In genomic region chr2:30066046-30066901, GRCm38 (mm10) we compare ENCODE assay signal across 8 mouse cellular contexts. TPM values are rescaled to one million over a fixed set of nuclear protein-coding genes. Genes with fewer than 3 reads are reported as not detected.
DNase-seq lines count a peak whose midpoint lies in the region; ATAC-seq and TF ChIP-seq lines count a peak whose summit lies in the region.

No protein-coding gene starts in this region.

- WGBS in embryonic facial prominence, embryonic 11.5 days, result 0% methylated on average over 37 of the region's 101 CpGs
- WGBS in limb, embryonic 11.5 days, result under 1% methylated on average over 38 of the region's 101 CpGs
- under 1% methylated on average over 38 of the region's 101 CpGs for WGBS in midbrain, embryonic 13.5 days
- 1% methylated on average over 75 of the region's 101 CpGs for WGBS in small intestine, adult 2 months

- peak overlapping the region; percentile 100 for H3K9ac ChIP-seq in embryonic facial prominence, embryonic 11.5 days (replicated peaks; ENCODE audit: low read length)
- peak overlapping the region; percentile 98 for H3K9ac ChIP-seq in limb, embryonic 11.5 days (ENCODE audit: low read length)
- H3K9ac ChIP-seq in midbrain, embryonic 13.5 days (replicated peaks), result peak overlapping the region; percentile 99

- peak overlapping the region; percentile 99 for H3K27ac ChIP-seq in embryonic facial prominence, embryonic 11.5 days (replicated peaks; ENCODE audit: low read depth, low read length)
- H3K27ac ChIP-seq in limb, embryonic 11.5 days (replicated peaks; ENCODE audit: low read depth, low read length), result peak overlapping the region; percentile 98
- H3K27ac ChIP-seq in midbrain, embryonic 13.5 days, result peak overlapping the region; percentile 100
- H3K27ac ChIP-seq in small intestine, adult 2 months (ENCODE audit: insufficient read depth, low read depth, low read length), result peak overlapping the region; percentile 94

- H3K4me2 ChIP-seq in embryonic facial prominence, embryonic 11.5 days (ENCODE audit: low read depth, low read length), result peak overlapping the region; percentile 54
- peak overlapping the region; percentile 70 for H3K4me2 ChIP-seq in limb, embryonic 11.5 days (ENCODE audit: low read depth, severe bottlenecking)
- peak overlapping the region; percentile 59 for H3K4me2 ChIP-seq in midbrain, embryonic 13.5 days (replicated peaks)

- peak; percentile 95 for DNase-seq in 3134 (ENCODE audit: extremely low read depth, insufficient read length, low spot score)
- DNase-seq in adrenal gland, postnatal 25 days, result peak; percentile 98
- peak; percentile 96 for DNase-seq in embryonic facial prominence, embryonic 11.5 days (ENCODE audit: low spot score)
- peak; percentile 100 for DNase-seq in heart, adult 11 months
- DNase-seq in kidney, adult 18-20 months, result peak; percentile 95
- peak; percentile 97 for DNase-seq in limb, embryonic 11.5 days (ENCODE audit: low spot score)

- peak overlapping the region; percentile 100 for H3K4me3 ChIP-seq in embryonic facial prominence, embryonic 11.5 days (ENCODE audit: low read depth, low read length)
- H3K4me3 ChIP-seq in limb, embryonic 11.5 days (ENCODE audit: low read depth, low read length), result peak overlapping the region; percentile 100
- peak overlapping the region; percentile 99 for H3K4me3 ChIP-seq in midbrain, embryonic 13.5 days (replicated peaks)
- peak overlapping the region; percentile 100 for H3K4me3 ChIP-seq in small intestine, adult 2 months (ENCODE audit: low read depth, low read length)

- H3K36me3 ChIP-seq in embryonic facial prominence, embryonic 11.5 days (replicated peaks; ENCODE audit: control insufficient read depth, insufficient read depth, low read depth, low read length), result peaks cover 9% of the 10 kb centered on the region; the same call in 1 of the 2 replicates
- H3K36me3 ChIP-seq in limb, embryonic 11.5 days (ENCODE audit: control insufficient read depth, insufficient read depth, low read length), result peaks cover 13% of the 10 kb centered on the region
- peaks cover 23% of the 10 kb centered on the region for H3K36me3 ChIP-seq in midbrain, embryonic 13.5 days
- peaks cover 17% of the 10 kb centered on the region for H3K36me3 ChIP-seq in small intestine, adult 2 months (ENCODE audit: control insufficient read depth, insufficient read depth, low read length)

- H3K9me3 ChIP-seq in embryonic facial prominence, embryonic 11.5 days (replicated peaks; ENCODE audit: control insufficient read depth, low read length), result no peaks in the 10 kb centered on the region
- H3K9me3 ChIP-seq in limb, embryonic 11.5 days (ENCODE audit: control insufficient read depth, low read length), result no peaks in the 10 kb centered on the region
- no peaks in the 10 kb centered on the region for H3K9me3 ChIP-seq in midbrain, embryonic 13.5 days

- H3K27me3 ChIP-seq in embryonic facial prominence, embryonic 11.5 days (ENCODE audit: control insufficient read depth, insufficient read depth, low read length), result no peaks in the 10 kb centered on the region
- no peaks in the 10 kb centered on the region for H3K27me3 ChIP-seq in limb, embryonic 11.5 days (ENCODE audit: control insufficient read depth, insufficient read depth, low read length)
- H3K27me3 ChIP-seq in midbrain, embryonic 13.5 days, result no peaks in the 10 kb centered on the region
- no peaks in the 10 kb centered on the region for H3K27me3 ChIP-seq in small intestine, adult 2 months (ENCODE audit: control insufficient read depth, insufficient read depth, low read length)

- peak; percentile 61 for TF ChIP-seq POLR2A in small intestine, adult 2 months (IDR thresholded peaks at IDR 0.05; ENCODE audit: low read depth, low read length)

- no peak for TF ChIP-seq CTCF in small intestine, adult 2 months (IDR thresholded peaks at IDR 0.05; ENCODE audit: extremely low read depth, insufficient read length, insufficient replicate concordance, low read depth, low read length)

- no peaks in the 10 kb centered on the region; the same call in 1 of the 2 replicates for H3K4me1 ChIP-seq in embryonic facial prominence, embryonic 11.5 days (ENCODE audit: control insufficient read depth, insufficient read depth, low read length)
- peaks cover 20% of the 10 kb centered on the region for H3K4me1 ChIP-seq in limb, embryonic 11.5 days (ENCODE audit: control insufficient read depth, insufficient read depth, low read length)
- H3K4me1 ChIP-seq in midbrain, embryonic 13.5 days (replicated peaks), result peaks cover 51% of the 10 kb centered on the region
- H3K4me1 ChIP-seq in small intestine, adult 2 months (ENCODE audit: control insufficient read depth, insufficient read depth, insufficient read length, low read length), result peaks cover 2% of the 10 kb centered on the region; the same call in 1 of the 2 replicates

- peak; percentile 91 for ATAC-seq in embryonic facial prominence, embryonic 11.5 days (replicated peaks; ENCODE audit: insufficient number of reproducible peaks, low FRiP score, low TSS enrichment, low read depth)
- peak; percentile 94 for ATAC-seq in limb, embryonic 11.5 days (ENCODE audit: insufficient number of reproducible peaks, low FRiP score, low TSS enrichment, low read depth)
- ATAC-seq in midbrain, embryonic 13.5 days, result peak; percentile 95

RNA-seq across cellular contexts. Expression of gene Set, which starts 9.1 kb away (rescaled TPM):
- 244 and 253 TPM in 2 replicates for total RNA-seq in adrenal gland, postnatal 25 days (2021)
- 705 and 768 TPM in 2 replicates for polyA plus RNA-seq in embryonic facial prominence, embryonic 11.5 days (2014; fragmentation: Nextera tagmentation; extraction: Ambion mirVana)
- polyA plus RNA-seq in limb, embryonic 11.5 days (2014; fragmentation: Nextera tagmentation; extraction: Ambion mirVana), result 780 and 808 TPM in 2 replicates
- polyA plus RNA-seq in midbrain, embryonic 13.5 days (2015; fragmentation: Nextera tagmentation; extraction: Ambion mirVana), result 448 and 482 TPM in 2 replicates
- polyA plus RNA-seq in small intestine, adult 2 months (2012; rRNA removed), result 19.2 and 40.4 TPM in 2 replicates

RNA-seq across cellular contexts. Expression of gene Pkn3, which starts 11.2 kb away (rescaled TPM):
- total RNA-seq in adrenal gland, postnatal 25 days (2021), result 7.6 and 8.6 TPM in 2 replicates
- polyA plus RNA-seq in embryonic facial prominence, embryonic 11.5 days (2014; fragmentation: Nextera tagmentation; extraction: Ambion mirVana), result 7.8 and 8.8 TPM in 2 replicates
- polyA plus RNA-seq in limb, embryonic 11.5 days (2014; fragmentation: Nextera tagmentation; extraction: Ambion mirVana), result 9.0 and 10.6 TPM in 2 replicates
- polyA plus RNA-seq in midbrain, embryonic 13.5 days (2015; fragmentation: Nextera tagmentation; extraction: Ambion mirVana), result 2.8 and 3.8 TPM in 2 replicates
- 4.9 and 7.8 TPM in 2 replicates for polyA plus RNA-seq in small intestine, adult 2 months (2012; rRNA removed)

RNA-seq across cellular contexts. Expression of gene Wdr34, which starts 17.6 kb away (rescaled TPM):
- total RNA-seq in adrenal gland, postnatal 25 days (2021), result 18.5 and 26.6 TPM in 2 replicates
- 29.7 and 29.8 TPM in 2 replicates for polyA plus RNA-seq in embryonic facial prominence, embryonic 11.5 days (2014; fragmentation: Nextera tagmentation; extraction: Ambion mirVana)
- 32.6 and 32.8 TPM in 2 replicates for polyA plus RNA-seq in limb, embryonic 11.5 days (2014; fragmentation: Nextera tagmentation; extraction: Ambion mirVana)
- 59.6 and 62.3 TPM in 2 replicates for polyA plus RNA-seq in midbrain, embryonic 13.5 days (2015; fragmentation: Nextera tagmentation; extraction: Ambion mirVana)
- 7.5 and 8.3 TPM in 2 replicates for polyA plus RNA-seq in small intestine, adult 2 months (2012; rRNA removed)

RNA-seq across cellular contexts. Expression of gene Zdhhc12, which starts 27.2 kb away (rescaled TPM):
- total RNA-seq in adrenal gland, postnatal 25 days (2021), result 26.0 and 27.4 TPM in 2 replicates
- 30.9 and 31.6 TPM in 2 replicates for polyA plus RNA-seq in embryonic facial prominence, embryonic 11.5 days (2014; fragmentation: Nextera tagmentation; extraction: Ambion mirVana)
- polyA plus RNA-seq in limb, embryonic 11.5 days (2014; fragmentation: Nextera tagmentation; extraction: Ambion mirVana), result 32.1 and 34.1 TPM in 2 replicates
- 18.9 and 19.0 TPM in 2 replicates for polyA plus RNA-seq in midbrain, embryonic 13.5 days (2015; fragmentation: Nextera tagmentation; extraction: Ambion mirVana)
- polyA plus RNA-seq in small intestine, adult 2 months (2012; rRNA removed), result 81.4 and 175 TPM in 2 replicates

RNA-seq across cellular contexts. Expression of gene Zer1, which starts 58.1 kb away (rescaled TPM):
- 40.0 and 51.7 TPM in 2 replicates for total RNA-seq in adrenal gland, postnatal 25 days (2021)
- polyA plus RNA-seq in embryonic facial prominence, embryonic 11.5 days (2014; fragmentation: Nextera tagmentation; extraction: Ambion mirVana), result 5.2 and 5.3 TPM in 2 replicates
- 6.7 and 8.7 TPM in 2 replicates for polyA plus RNA-seq in limb, embryonic 11.5 days (2014; fragmentation: Nextera tagmentation; extraction: Ambion mirVana)
- 14.4 and 15.1 TPM in 2 replicates for polyA plus RNA-seq in midbrain, embryonic 13.5 days (2015; fragmentation: Nextera tagmentation; extraction: Ambion mirVana)
- polyA plus RNA-seq in small intestine, adult 2 months (2012; rRNA removed), result 21.1 and 39.1 TPM in 2 replicates

Comparison
In these comparisons a context has a peak if more than half of its experiments do, and no peak if none do; other contexts are left out.
1. Peak in every context shown above with its lines: DNase-seq, ATAC-seq, H3K4me3 ChIP-seq and H3K27ac ChIP-seq.
2. RNA of gene Set, which starts 9.1 kb away (polyA plus RNA-seq): 780 to 808 TPM in limb, embryonic 11.5 days, 705 to 768 TPM in embryonic facial prominence, embryonic 11.5 days and 448 to 482 TPM in midbrain, embryonic 13.5 days; 19.2 to 40.4 TPM in small intestine, adult 2 months; every median in the first group is over 10 times any median in the second.